Mouse (Mus musculus) forebrain, embryonic 11.5 days (tissue): ENCODE measurements around the gene Pak2. TPM values are rescaled to one million over a fixed set of nuclear protein-coding genes. Genes with fewer than 3 reads are reported as not detected.

Experiments
- ATAC-seq: fragments of 200-750 bp; cut with Nextera tagmentation; replicated peaks from 2 replicates; pipeline ENCODE4 v1.8.0; 2017; ENCODE audit warnings: moderate TSS enrichment; ENCODE audit not compliant: low FRiP score
- DNase-seq: peaks from one replicate; pipeline ENCODE4 v3.0.0-alpha.2; 2017; ENCODE audit warnings: low spot score
- H3K27ac ChIP-seq: fragments of 300-500 bp; sonication (generic); 2 replicates; pipeline ENCODE4 v1.5.1; 2014; ENCODE audit warnings: low read depth, low read length
- H3K27me3 ChIP-seq: fragments of 300-500 bp; sonication (generic); 2 replicates; pipeline ENCODE4 v1.6.1; 2014; ENCODE audit warnings: mild to moderate bottlenecking, low read length, mixed read lengths; ENCODE audit not compliant: control insufficient read depth, insufficient read depth
- H3K36me3 ChIP-seq: fragments of 300-500 bp; sonication (generic); 2 replicates; pipeline ENCODE4 v1.6.1; 2014; ENCODE audit warnings: mild to moderate bottlenecking, low read length, moderate library complexity, mixed read lengths; ENCODE audit not compliant: control insufficient read depth, insufficient read depth
- H3K4me1 ChIP-seq: fragments of 300-500 bp; sonication (generic); replicated peaks from 2 replicates; pipeline ENCODE4 v1.6.1; 2014; ENCODE audit warnings: low read length, mixed read lengths; ENCODE audit not compliant: control insufficient read depth, insufficient read depth
- H3K4me2 ChIP-seq: fragments of 300-500 bp; sonication (generic); 2 replicates; pipeline ENCODE4 v1.6.1; 2014; ENCODE audit warnings: low read depth, mild to moderate bottlenecking, low read length, moderate library complexity, mixed read lengths; ENCODE audit not compliant: severe bottlenecking
- H3K4me3 ChIP-seq: fragments of 300-500 bp; sonication (generic); 2 replicates; pipeline ENCODE4 v1.5.1; 2014; ENCODE audit warnings: low read depth, low read length
- H3K9ac ChIP-seq: fragments of 300-500 bp; sonication (generic); 2 replicates; pipeline ENCODE4 v1.6.1; 2014; ENCODE audit warnings: low read length
- H3K9me3 ChIP-seq: fragments of 300-500 bp; sonication (generic); 2 replicates; pipeline ENCODE4 v1.6.1; 2016; ENCODE audit warnings: low read length, mixed read lengths; ENCODE audit not compliant: control insufficient read depth
- WGBS: fragments of 180-500 bp; shearing (Covaris S2); extraction: QIAGEN DNeasy Blood & Tissue Kit; methylation state at CpG from one replicate; pipeline ENCODE4 v1.1.7; 2014; 5-methylcytosine and 5-hydroxymethylcytosine counted together
- polyA plus RNA-seq: library from polyadenylated mRNA; unstranded; fragments of >200 nt; fragmentation: Nextera tagmentation; extraction: Ambion mirVana; gene quantifications from 2 replicates; pipeline ENCODE4 v1.2.1, GENCODE M21; 2014

Gene Pak2
- polyA plus RNA-seq, 1 experiment from 2014 or later, result 53.9 TPM

DNA sequence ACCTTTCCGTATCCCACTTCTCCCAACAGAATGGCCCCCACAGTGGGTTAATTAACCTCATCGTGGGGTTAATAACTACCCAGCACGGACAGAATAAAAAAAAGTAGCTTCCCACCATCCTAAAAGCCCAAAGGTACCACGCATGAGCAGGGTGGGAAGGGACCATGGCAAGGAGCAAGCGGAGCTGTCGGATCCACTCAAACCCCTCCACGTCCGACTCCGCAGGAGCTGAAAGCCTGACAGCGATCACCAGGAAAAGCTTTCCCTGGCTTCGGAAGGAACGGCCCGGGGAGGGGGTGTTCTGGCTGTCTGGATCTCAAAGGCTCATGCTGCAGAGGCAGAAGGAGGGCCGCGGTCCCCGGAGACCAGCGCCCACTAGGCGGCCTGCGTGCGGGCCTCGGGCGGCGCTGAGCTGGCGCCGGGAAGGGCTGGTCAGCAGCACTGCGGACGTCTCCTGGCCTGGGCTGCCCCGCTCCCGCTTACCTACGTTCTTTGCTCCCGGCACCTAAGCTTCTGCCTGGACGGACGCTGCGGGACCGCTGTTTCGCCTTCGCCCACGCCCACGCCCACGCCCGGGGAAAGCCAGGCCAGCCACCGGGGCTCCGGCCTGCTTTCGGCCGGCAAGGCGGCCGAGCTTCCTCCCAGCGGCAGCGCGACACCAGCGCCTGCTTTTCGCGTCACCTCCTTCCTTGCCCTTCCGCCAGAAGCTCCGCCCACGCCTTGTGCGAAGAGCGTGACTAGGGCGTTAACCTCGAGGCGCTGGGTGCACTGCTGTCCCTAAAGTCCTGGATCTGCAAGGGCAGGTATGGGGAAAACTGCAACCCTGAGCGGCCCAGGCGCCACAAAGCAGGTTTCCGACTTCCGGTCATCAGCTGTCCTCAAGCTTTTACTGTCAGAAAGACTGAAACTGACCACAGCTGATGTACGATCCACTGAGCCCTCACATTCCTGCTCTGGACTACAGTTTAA lies 76.3 kb downstream of the Pak2 start, which contains the start of gene Senp5:
Gene Senp5, minus strand, starts transcription at position 779 of the 969 bp plus-strand sequence.
- Histone ChIP-seq H3K27me3 (no peaks in the 10 kb centered on the region), H3K4me1 (0 out of 2 replicates have a peak, but pooled peaks cover 2% of the 10 kb centered on the region), H3K36me3 (no peaks in the 10 kb centered on the region), H3K9ac (peak within 1 kb of the TSS; percentile 88), H3K4me2 (peak within 1 kb of the TSS; percentile 76), H3K4me3 (peak within 1 kb of the TSS; percentile 56), H3K27ac (no peak within 1 kb of the TSS), H3K9me3 (no peaks in the 10 kb centered on the region)
- DNase-seq (peak; percentile 91), ATAC-seq (peak; percentile 95)
- WGBS, result 2% methylated on average over 66 of the region's 66 CpGs

DNA sequence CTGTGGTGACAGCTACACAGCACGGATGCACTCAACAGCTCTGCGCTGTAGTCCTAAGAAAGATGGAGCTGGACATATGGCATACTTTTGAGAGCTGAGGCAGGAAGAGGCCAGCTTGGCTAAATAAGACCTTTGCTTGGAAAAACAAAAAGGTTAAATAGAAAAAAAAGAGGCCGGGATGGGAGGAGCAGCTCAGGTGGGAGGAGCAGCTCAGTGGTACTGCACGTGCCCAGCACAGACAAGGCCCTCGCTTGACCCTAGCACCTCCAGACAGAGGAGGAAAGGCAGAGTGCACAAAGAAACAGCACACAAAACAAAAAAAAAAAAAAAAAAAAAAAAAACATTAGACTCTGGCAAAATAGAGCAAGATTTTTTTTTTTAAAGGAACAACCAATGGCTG lies 82.8 kb downstream of the Pak2 start:
- Histone ChIP-seq H3K27ac (no peak overlapping the region), H3K36me3 (no peaks in the 10 kb centered on the region), H3K4me3 (no peak overlapping the region), H3K27me3 (no peaks in the 10 kb centered on the region), H3K9me3 (no peaks in the 10 kb centered on the region), H3K4me1 (no peaks in the 10 kb centered on the region), H3K9ac (no peak overlapping the region), H3K4me2 (no peak overlapping the region)
- 87% methylated on average over 5 of the region's 5 CpGs for WGBS
- no peak for ATAC-seq
- no peak for DNase-seq

DNA sequence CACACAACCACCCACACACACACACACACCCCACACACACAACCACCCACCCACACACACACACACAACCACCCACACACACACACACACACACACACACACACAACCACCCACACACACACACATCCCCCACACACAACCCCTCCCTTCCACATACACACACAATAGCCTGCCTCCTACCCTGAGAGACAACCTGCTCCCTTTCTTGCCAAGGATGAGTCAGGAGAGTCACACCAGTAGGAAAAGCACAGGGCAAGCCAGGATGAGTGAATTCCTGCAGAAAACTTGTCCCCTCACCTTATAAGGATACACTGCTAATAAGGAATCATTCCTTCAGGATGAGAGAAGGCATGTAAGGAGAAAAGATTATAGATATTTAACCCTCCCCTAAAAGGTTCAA lies 85.2 kb downstream of the Pak2 start:
- ATAC-seq (no peak), DNase-seq (no peak)
- H3K9ac ChIP-seq, result no peak overlapping the region
- no peaks in the 10 kb centered on the region for H3K27me3 ChIP-seq
- no peaks in the 10 kb centered on the region for H3K4me1 ChIP-seq
- no peak overlapping the region for H3K4me2 ChIP-seq
- no peaks in the 10 kb centered on the region for H3K9me3 ChIP-seq
- H3K27ac ChIP-seq, result no peak overlapping the region
- no peak overlapping the region for H3K4me3 ChIP-seq
- no peaks in the 10 kb centered on the region; the same call in 1 of the 2 replicates for H3K36me3 ChIP-seq

DNA sequence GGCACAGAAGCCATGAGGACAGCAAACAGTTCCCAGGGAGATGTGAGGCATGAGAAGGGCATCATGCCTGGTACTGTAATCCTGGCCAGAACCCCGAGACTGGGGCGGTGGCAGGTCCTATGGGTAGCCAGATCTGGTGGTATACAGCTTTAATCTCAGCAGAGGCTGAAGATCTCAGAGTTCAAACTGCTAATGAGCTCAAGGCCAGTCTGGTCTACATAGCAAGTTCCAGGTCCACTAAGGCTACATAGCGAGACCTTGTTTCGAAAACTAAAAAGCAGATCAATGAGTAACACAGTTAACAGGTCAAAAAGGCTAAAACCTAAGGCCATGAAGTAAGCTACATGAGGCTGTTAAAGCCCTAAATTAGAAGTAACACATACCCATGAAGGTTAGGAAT lies 85.9 kb downstream of the Pak2 start:
- H3K36me3 ChIP-seq, result no peaks in the 10 kb centered on the region; the same call in 1 of the 2 replicates
- DNase-seq, result no peak
- no peak overlapping the region for H3K4me2 ChIP-seq
- no peak for ATAC-seq
- no peak overlapping the region for H3K4me3 ChIP-seq
- no peaks in the 10 kb centered on the region for H3K9me3 ChIP-seq
- H3K27me3 ChIP-seq, result no peaks in the 10 kb centered on the region
- H3K9ac ChIP-seq, result no peak overlapping the region
- no peak overlapping the region for H3K27ac ChIP-seq
- H3K4me1 ChIP-seq, result no peaks in the 10 kb centered on the region
- 92% methylated on average over 4 of the region's 4 CpGs for WGBS

DNA sequence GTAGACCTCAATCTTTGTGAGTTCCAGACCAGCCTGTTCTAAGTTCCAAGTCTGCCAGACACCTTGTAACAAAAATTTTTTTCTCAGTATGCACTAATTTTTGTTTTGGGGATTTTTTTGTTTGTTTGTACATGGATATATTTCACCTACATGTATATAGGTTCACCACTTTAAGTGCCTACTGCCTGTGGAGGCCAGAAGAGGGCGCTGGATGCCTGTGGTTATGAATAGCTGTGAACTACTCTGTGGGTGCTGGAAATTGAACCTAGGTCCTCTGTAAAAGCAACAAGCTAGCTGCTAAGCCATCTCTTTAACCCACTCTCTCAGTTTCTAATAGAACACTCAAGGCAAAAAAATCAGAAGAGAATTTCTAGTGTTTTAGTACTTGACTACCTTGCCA lies 87.1 kb downstream of the Pak2 start:
- WGBS, result 52% methylated on average over 1 of the region's 1 CpGs
- H3K36me3 ChIP-seq, result no peaks in the 10 kb centered on the region; the same call in 1 of the 2 replicates
- H3K9me3 ChIP-seq, result no peaks in the 10 kb centered on the region
- no peak overlapping the region for H3K9ac ChIP-seq
- DNase-seq (no peak), ATAC-seq (no peak)
- no peaks in the 10 kb centered on the region for H3K4me1 ChIP-seq
- H3K4me3 ChIP-seq, result no peak overlapping the region
- H3K27ac ChIP-seq, result no peak overlapping the region
- H3K27me3 ChIP-seq, result no peaks in the 10 kb centered on the region
- H3K4me2 ChIP-seq, result no peak overlapping the region

DNA sequence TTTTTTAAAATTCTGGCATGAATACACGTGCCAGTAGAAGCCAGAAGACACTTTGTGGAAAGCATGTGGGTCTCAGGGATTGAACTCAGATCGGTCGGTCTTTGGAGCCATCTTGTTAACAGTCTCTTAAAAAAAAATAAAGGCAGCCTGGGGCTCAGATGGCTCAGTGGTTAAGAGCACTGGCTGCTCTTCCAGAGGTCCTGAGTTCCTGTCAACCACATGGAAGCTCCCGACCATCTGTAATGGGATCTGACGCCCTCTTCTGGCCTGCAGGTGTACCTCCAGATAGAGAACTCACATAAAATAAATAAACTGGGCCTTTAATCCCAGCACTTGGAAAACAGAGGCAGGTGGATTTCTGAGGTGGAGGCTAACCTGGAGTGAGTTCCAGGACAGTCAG lies 98.2 kb downstream of the Pak2 start:
- no peaks in the 10 kb centered on the region for H3K27me3 ChIP-seq
- no peak overlapping the region for H3K4me3 ChIP-seq
- H3K36me3 ChIP-seq, result no peaks in the 10 kb centered on the region
- no peak overlapping the region for H3K4me2 ChIP-seq
- no peak overlapping the region for H3K27ac ChIP-seq
- H3K9me3 ChIP-seq, result no peaks in the 10 kb centered on the region
- no peak overlapping the region for H3K9ac ChIP-seq
- H3K4me1 ChIP-seq, result no peaks in the 10 kb centered on the region
- ATAC-seq (no peak), DNase-seq (no peak)
- WGBS, result 82% methylated on average over 5 of the region's 5 CpGs

DNA sequence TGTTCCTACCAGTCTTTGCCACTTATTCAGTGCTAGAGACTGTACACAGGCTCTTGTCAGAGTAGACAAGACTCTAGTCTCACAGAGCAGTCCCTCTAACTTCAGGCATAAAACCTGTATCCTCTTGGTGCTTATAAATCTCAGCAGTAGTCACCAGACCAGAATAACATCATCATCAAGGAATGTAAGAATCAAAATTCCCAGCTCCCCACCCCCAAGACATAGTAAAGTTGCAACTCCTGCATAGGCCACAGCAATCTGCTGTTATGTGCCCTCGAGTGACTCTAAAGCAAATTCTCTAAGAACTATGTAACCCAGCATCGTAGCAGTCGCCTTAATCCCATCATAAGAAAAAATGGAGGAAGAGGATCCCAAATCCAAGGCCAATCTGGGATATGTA lies 99.6 kb downstream of the Pak2 start:
- H3K27me3 ChIP-seq, result no peaks in the 10 kb centered on the region
- H3K4me1 ChIP-seq, result no peaks in the 10 kb centered on the region
- no peak overlapping the region for H3K9ac ChIP-seq
- H3K36me3 ChIP-seq, result no peaks in the 10 kb centered on the region
- ATAC-seq, result no peak
- H3K9me3 ChIP-seq, result no peaks in the 10 kb centered on the region
- H3K27ac ChIP-seq, result no peak overlapping the region
- 98% methylated on average over 3 of the region's 3 CpGs for WGBS
- H3K4me3 ChIP-seq, result no peak overlapping the region
- no peak for DNase-seq
- no peak overlapping the region for H3K4me2 ChIP-seq

DNA sequence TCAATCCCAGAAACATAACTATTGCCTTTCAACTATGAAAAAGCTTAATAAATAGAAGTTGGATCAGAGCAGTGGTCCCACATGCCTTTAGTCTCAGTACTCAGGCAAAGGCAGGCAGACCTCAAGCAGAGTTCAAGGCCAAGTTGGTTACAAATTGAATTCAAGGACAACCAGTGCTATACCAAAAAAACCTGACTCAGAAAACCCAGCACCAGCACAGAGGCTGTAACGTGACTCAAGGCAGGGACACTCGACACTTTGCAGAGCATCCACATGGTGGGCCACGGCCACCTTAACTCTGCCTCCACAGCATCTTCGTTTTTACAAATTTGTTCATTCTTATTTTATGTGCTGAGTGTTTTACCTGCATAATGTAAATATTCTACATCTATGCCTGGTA lies 103.9 kb downstream of the Pak2 start:
- Histone ChIP-seq H3K9ac (no peak overlapping the region), H3K27me3 (no peaks in the 10 kb centered on the region), H3K36me3 (no peaks in the 10 kb centered on the region), H3K9me3 (no peaks in the 10 kb centered on the region), H3K4me3 (no peak overlapping the region), H3K4me2 (no peak overlapping the region), H3K27ac (no peak overlapping the region), H3K4me1 (no peaks in the 10 kb centered on the region)
- DNase-seq, result no peak
- 89% methylated on average over 4 of the region's 4 CpGs for WGBS
- no peak for ATAC-seq
